Mouse (Mus musculus): ENCODE measurements around the gene Pakap. TPM values are rescaled to one million over a fixed set of nuclear protein-coding genes. Genes with fewer than 3 reads are reported as not detected.

Gene Pakap
- polyA plus RNA-seq, 1 experiment: 6.3 TPM

- WGBS: 100% methylated on average over 2 of the region's 2 CpGs
- DNase-seq: no peak
- H3K4me1 ChIP-seq (ENCODE audit: control insufficient read depth, insufficient read depth, low read length): no peaks in the 10 kb centered on the region
- no peaks in the 10 kb centered on the region for H3K27me3 ChIP-seq (ENCODE audit: control insufficient read depth, insufficient read depth, low read length)
- no peak overlapping the region for H3K4me3 ChIP-seq (replicated peaks; ENCODE audit: insufficient read depth, low read depth, low read length)
- TF ChIP-seq POLR2A (IDR thresholded peaks at IDR 0.05; ENCODE audit: borderline replicate concordance, insufficient read depth, low read length) (no peak), CTCF (IDR thresholded peaks at IDR 0.05; ENCODE audit: borderline replicate concordance, insufficient read depth, low read depth, low read length) (no peak)
- no peak overlapping the region for H3K27ac ChIP-seq (ENCODE audit: insufficient read depth, low read length)
Observed at GRCm38 (mm10) chr4:57682341-57682740, 114.4 kb downstream of the Pakap start.

- H3K4me1 ChIP-seq (ENCODE audit: control insufficient read depth, insufficient read depth, low read length): no peaks in the 10 kb centered on the region
- H3K4me3 ChIP-seq (replicated peaks; ENCODE audit: insufficient read depth, low read depth, low read length): no peak overlapping the region
- no peaks in the 10 kb centered on the region for H3K27me3 ChIP-seq (ENCODE audit: control insufficient read depth, insufficient read depth, low read length)
- no peak overlapping the region for H3K27ac ChIP-seq (ENCODE audit: insufficient read depth, low read length)
- no peak for DNase-seq
- TF ChIP-seq POLR2A (IDR thresholded peaks at IDR 0.05; ENCODE audit: borderline replicate concordance, insufficient read depth, low read length) (no peak), CTCF (IDR thresholded peaks at IDR 0.05; ENCODE audit: borderline replicate concordance, insufficient read depth, low read depth, low read length) (no peak)
- WGBS: 92% methylated on average over 11 of the region's 11 CpGs
Observed at GRCm38 (mm10) chr4:57682944-57683343, 115.0 kb downstream of the Pakap start.

- TF ChIP-seq POLR2A (IDR thresholded peaks at IDR 0.05; ENCODE audit: borderline replicate concordance, insufficient read depth, low read length): no peak
- no peak for TF ChIP-seq CTCF (IDR thresholded peaks at IDR 0.05; ENCODE audit: borderline replicate concordance, insufficient read depth, low read depth, low read length)
- no peak for DNase-seq
- Histone ChIP-seq H3K4me3 (replicated peaks; ENCODE audit: insufficient read depth, low read depth, low read length) (no peak overlapping the region), H3K4me1 (ENCODE audit: control insufficient read depth, insufficient read depth, low read length) (no peaks in the 10 kb centered on the region), H3K27me3 (ENCODE audit: control insufficient read depth, insufficient read depth, low read length) (no peaks in the 10 kb centered on the region), H3K27ac (ENCODE audit: insufficient read depth, low read length) (no peak overlapping the region)
- 82% methylated on average over 12 of the region's 12 CpGs for WGBS
Observed at GRCm38 (mm10) chr4:57684676-57685215, 116.8 kb downstream of the Pakap start.

- no peak overlapping the region for H3K4me3 ChIP-seq (replicated peaks; ENCODE audit: insufficient read depth, low read depth, low read length)
- TF ChIP-seq CTCF (IDR thresholded peaks at IDR 0.05; ENCODE audit: borderline replicate concordance, insufficient read depth, low read depth, low read length) (no peak), POLR2A (IDR thresholded peaks at IDR 0.05; ENCODE audit: borderline replicate concordance, insufficient read depth, low read length) (no peak)
- no peaks in the 10 kb centered on the region for H3K27me3 ChIP-seq (ENCODE audit: control insufficient read depth, insufficient read depth, low read length)
- DNase-seq: no peak
- no peak overlapping the region for H3K27ac ChIP-seq (ENCODE audit: insufficient read depth, low read length)
- WGBS: 80% methylated on average over 3 of the region's 3 CpGs
- no peaks in the 10 kb centered on the region for H3K4me1 ChIP-seq (ENCODE audit: control insufficient read depth, insufficient read depth, low read length)
Observed at GRCm38 (mm10) chr4:57686736-57687135, 118.8 kb downstream of the Pakap start.

DNA sequence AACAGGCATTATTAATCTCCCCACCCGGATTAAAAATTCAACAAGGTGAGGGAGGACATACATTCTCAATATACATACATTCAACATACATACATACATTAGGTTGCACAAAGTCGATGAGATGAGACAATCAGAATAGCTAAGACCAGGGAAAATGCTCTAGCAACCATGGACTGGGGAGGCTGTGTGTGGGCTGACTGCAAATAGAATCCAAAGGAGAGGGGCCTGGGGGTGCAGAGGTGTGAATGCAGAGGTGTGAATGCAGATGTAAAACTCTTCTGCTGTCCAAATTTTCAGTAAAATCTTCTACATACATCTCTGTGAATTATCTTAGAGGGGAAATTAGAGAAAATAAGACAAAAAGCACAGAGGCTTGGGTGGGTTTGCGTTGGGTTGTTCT, 119.6 kb downstream of the Pakap start:
- H3K4me3 ChIP-seq (replicated peaks; ENCODE audit: insufficient read depth, low read depth, low read length): no peak overlapping the region
- TF ChIP-seq POLR2A (IDR thresholded peaks at IDR 0.05; ENCODE audit: borderline replicate concordance, insufficient read depth, low read length) (no peak), CTCF (IDR thresholded peaks at IDR 0.05; ENCODE audit: borderline replicate concordance, insufficient read depth, low read depth, low read length) (no peak)
- H3K27me3 ChIP-seq (ENCODE audit: control insufficient read depth, insufficient read depth, low read length): no peaks in the 10 kb centered on the region
- no peak overlapping the region for H3K27ac ChIP-seq (ENCODE audit: insufficient read depth, low read length)
- H3K4me1 ChIP-seq (ENCODE audit: control insufficient read depth, insufficient read depth, low read length): no peaks in the 10 kb centered on the region
- 88% methylated on average over 3 of the region's 3 CpGs for WGBS
- no peak for DNase-seq

DNA sequence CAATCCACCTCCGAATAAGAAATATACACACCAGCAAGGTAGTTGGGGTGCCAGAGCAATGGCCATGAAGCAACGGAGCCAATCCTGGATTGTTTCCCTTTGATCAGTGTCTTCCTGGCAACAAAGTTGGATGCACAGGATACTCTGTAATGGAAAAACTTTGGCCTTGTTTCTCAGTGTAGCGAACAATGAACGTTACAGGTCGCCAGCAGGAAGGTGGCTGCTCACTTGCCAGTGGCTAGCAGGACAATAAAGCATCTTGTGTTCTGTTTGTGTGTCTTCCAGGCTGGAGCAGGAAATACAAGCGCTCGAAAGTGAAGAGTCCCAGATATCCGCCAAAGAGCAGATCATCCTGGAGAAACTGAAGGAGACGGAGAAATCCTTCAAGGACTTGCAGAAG, 120.2 kb downstream of the Pakap start:
- Histone ChIP-seq H3K27me3 (ENCODE audit: control insufficient read depth, insufficient read depth, low read length) (no peaks in the 10 kb centered on the region), H3K4me3 (replicated peaks; ENCODE audit: insufficient read depth, low read depth, low read length) (no peak overlapping the region), H3K27ac (ENCODE audit: insufficient read depth, low read length) (no peak overlapping the region), H3K4me1 (ENCODE audit: control insufficient read depth, insufficient read depth, low read length) (no peaks in the 10 kb centered on the region)
- TF ChIP-seq POLR2A (IDR thresholded peaks at IDR 0.05; ENCODE audit: borderline replicate concordance, insufficient read depth, low read length) (no peak), CTCF (IDR thresholded peaks at IDR 0.05; ENCODE audit: borderline replicate concordance, insufficient read depth, low read depth, low read length) (no peak)
- WGBS: 83% methylated on average over 9 of the region's 9 CpGs
- DNase-seq: no peak

DNA sequence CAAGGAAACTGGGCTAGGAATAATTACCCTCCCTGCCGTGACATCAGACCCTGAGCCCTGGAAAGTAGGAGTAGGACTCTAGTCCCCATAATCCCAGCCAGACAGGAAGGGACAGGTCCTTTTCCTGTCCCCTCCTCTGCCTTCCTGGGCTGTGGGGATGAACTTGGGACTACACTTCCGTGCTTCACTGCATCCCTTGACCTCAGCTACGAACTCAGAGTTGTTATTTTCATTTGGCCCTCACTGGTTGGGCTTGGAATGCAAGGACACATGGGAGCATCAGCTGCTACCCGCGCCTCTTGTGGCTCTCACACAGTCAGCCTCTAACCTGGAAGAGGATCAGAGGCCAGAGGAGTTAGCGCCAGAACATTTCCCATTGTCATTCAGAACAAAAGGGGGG, 122.0 kb downstream of the Pakap start:
- DNase-seq: no peak
- WGBS: 72% methylated on average over 6 of the region's 6 CpGs
- Histone ChIP-seq H3K4me1 (ENCODE audit: control insufficient read depth, insufficient read depth, low read length) (no peaks in the 10 kb centered on the region), H3K27ac (ENCODE audit: insufficient read depth, low read length) (no peak overlapping the region), H3K27me3 (ENCODE audit: control insufficient read depth, insufficient read depth, low read length) (no peaks in the 10 kb centered on the region), H3K4me3 (replicated peaks; ENCODE audit: insufficient read depth, low read depth, low read length) (no peak overlapping the region)
- TF ChIP-seq CTCF (IDR thresholded peaks at IDR 0.05; ENCODE audit: borderline replicate concordance, insufficient read depth, low read depth, low read length): no peak
- no peak for TF ChIP-seq POLR2A (IDR thresholded peaks at IDR 0.05; ENCODE audit: borderline replicate concordance, insufficient read depth, low read length)

- H3K4me1 ChIP-seq (ENCODE audit: control insufficient read depth, insufficient read depth, low read length): no peaks in the 10 kb centered on the region
- H3K27ac ChIP-seq (ENCODE audit: insufficient read depth, low read length): no peak overlapping the region
- no peak for DNase-seq
- no peak overlapping the region for H3K4me3 ChIP-seq (replicated peaks; ENCODE audit: insufficient read depth, low read depth, low read length)
- 53% methylated on average over 1 of the region's 1 CpGs for WGBS
- no peak for TF ChIP-seq POLR2A (IDR thresholded peaks at IDR 0.05; ENCODE audit: borderline replicate concordance, insufficient read depth, low read length)
- no peak for TF ChIP-seq CTCF (IDR thresholded peaks at IDR 0.05; ENCODE audit: borderline replicate concordance, insufficient read depth, low read depth, low read length)
- H3K27me3 ChIP-seq (ENCODE audit: control insufficient read depth, insufficient read depth, low read length): no peaks in the 10 kb centered on the region
Observed at GRCm38 (mm10) chr4:57690805-57691204, 122.8 kb downstream of the Pakap start.

All from cerebellum, adult 2 months (tissue).